Mouse (Mus musculus): ENCODE measurements around the gene Plcb4. TPM values are rescaled to one million over a fixed set of nuclear protein-coding genes. Genes with fewer than 3 reads are reported as not detected.
"Not testable (repeated sequence)": the region's sequence is repeated elsewhere in the genome, so short reads cannot be mapped to it uniquely, and the experiment has no call there.

Plcb4 gene
- total and polyA plus RNA-seq, 3 experiments: not detected

- H3K9ac ChIP-seq (ENCODE audit: insufficient read depth, low read depth); H3K4me3 ChIP-seq (replicated peaks in 1 of 3; ENCODE audit: low read depth in 2 of 3, low read length in 2 of 3, poor library complexity in 1 of 3); H3K4me2 ChIP-seq (ENCODE audit: insufficient read depth, low read depth, poor library complexity, severe bottlenecking); H3K27me3 ChIP-seq (replicated peaks); H3K79me2 ChIP-seq (replicated peaks; ENCODE audit: control insufficient read depth, extremely low read depth, insufficient read depth, poor library complexity, severe bottlenecking); H3K4me1 ChIP-seq (ENCODE audit: control insufficient read depth in 1 of 2, insufficient read depth in 2 of 2); H3K27ac ChIP-seq (ENCODE audit: insufficient read depth, low read depth); H3K36me3 ChIP-seq (replicated peaks in 1 of 2; ENCODE audit: control insufficient read depth in 1 of 2, insufficient read depth in 1 of 2, low read length in 1 of 2); dilution Hi-C loops (cut with MboI; ENCODE audit: extremely low pct_ligation_motif_present, extremely low pct_unique_long_range_greater_than_20kb, low sequenced_read_pairs); DNase-seq (ENCODE audit: extremely low read depth); in situ Hi-C loops (cut with MboI; ENCODE audit: low pct_ligation_motif_present, low pct_unique_long_range_greater_than_20kb, low sequenced_read_pairs): not testable (repeated sequence)
- H3K9me3 ChIP-seq (replicated peaks; ENCODE audit: low read length): peaks cover 70% of the 10 kb centered on the region
Measured at GRCm38 (mm10) chr2:135738022-135738780, 79.4 kb downstream of the Plcb4 start.

- Histone ChIP-seq H3K36me3 (replicated peaks in 1 of 2; ENCODE audit: control insufficient read depth in 1 of 2, insufficient read depth in 1 of 2, low read length in 1 of 2) (no peaks in the 10 kb centered on the region), H3K9ac (ENCODE audit: insufficient read depth, low read depth) (no peak overlapping the region), H3K4me2 (ENCODE audit: insufficient read depth, low read depth, poor library complexity, severe bottlenecking) (no peak overlapping the region), H3K27ac (ENCODE audit: insufficient read depth, low read depth) (no peak overlapping the region), H3K9me3 (replicated peaks; ENCODE audit: low read length) (peaks cover 74% of the 10 kb centered on the region), H3K4me3 (replicated peaks in 1 of 3; ENCODE audit: low read depth in 2 of 3, low read length in 2 of 3, poor library complexity in 1 of 3) (no peak overlapping the region), H3K4me1 (ENCODE audit: control insufficient read depth in 1 of 2, insufficient read depth in 2 of 2) (no peaks in the 10 kb centered on the region), H3K27me3 (replicated peaks) (no peaks in the 10 kb centered on the region), H3K79me2 (replicated peaks; ENCODE audit: control insufficient read depth, extremely low read depth, insufficient read depth, poor library complexity, severe bottlenecking) (no peaks in the 10 kb centered on the region)
- in situ Hi-C loops (cut with MboI; ENCODE audit: low pct_ligation_motif_present, low pct_unique_long_range_greater_than_20kb, low sequenced_read_pairs) (no loop called here), dilution Hi-C loops (cut with MboI; ENCODE audit: extremely low pct_ligation_motif_present, extremely low pct_unique_long_range_greater_than_20kb, low sequenced_read_pairs) (no loop called here)
- no peak for TF ChIP-seq KAT2A (IDR thresholded peaks at IDR 0.05; ENCODE audit: insufficient replicate concordance, low read length)
- no peak for TF ChIP-seq RAD21 (IDR thresholded peaks at IDR 0.05; ENCODE audit: low read depth, low read length)
- no peak for TF ChIP-seq CHD1 (IDR thresholded peaks at IDR 0.05; ENCODE audit: low read depth, low read length)
- no peak for TF ChIP-seq MAX (IDR thresholded peaks at IDR 0.05; ENCODE audit: low read length)
- TF ChIP-seq JUND (conservative IDR thresholded peaks at IDR 0.05; ENCODE audit: low read depth, low read length): no peak
- no peak for TF ChIP-seq IRF4 (IDR thresholded peaks at IDR 0.05; ENCODE audit: low read depth, low read length)
- no peak for TF ChIP-seq USF1 (IDR thresholded peaks at IDR 0.05; ENCODE audit: low read depth, low read length)
- TF ChIP-seq JUN (IDR thresholded peaks at IDR 0.05; ENCODE audit: insufficient read depth, low read depth, low read length): no peak
- TF ChIP-seq SIN3A (IDR thresholded peaks at IDR 0.05; ENCODE audit: low read length): no peak
- TF ChIP-seq NELFE (IDR thresholded peaks at IDR 0.05; ENCODE audit: low read depth, low read length): no peak
- no peak for TF ChIP-seq MAFK (IDR thresholded peaks at IDR 0.05; ENCODE audit: insufficient replicate concordance, low read length)
- TF ChIP-seq MAZ (IDR thresholded peaks at IDR 0.05; ENCODE audit: low read depth, low read length): no peak
- DNase-seq (ENCODE audit: extremely low read depth): no peak
Measured at GRCm38 (mm10) chr2:135738950-135739349, 80.1 kb downstream of the Plcb4 start.

Data from CH12.LX (cell line).